Mouse (Mus musculus): ENCODE measurements around the gene Hmgcs2.

GRCm38 (mm10) chr3:98338584-98339041 is 58.4 kb downstream of the Hmgcs2 start:
- TF ChIP-seq POLR2A (IDR thresholded peaks at IDR 0.05; ENCODE audit: low read depth, low read length): no peak; the same call in 1 of the 2 replicates
- TF ChIP-seq CTCF (IDR thresholded peaks at IDR 0.05; ENCODE audit: borderline replicate concordance, insufficient read depth, low read length): no peak
